Mouse (Mus musculus) bone marrow macrophage, adult 2 months (primary cell): ENCODE measurements at regions not wholly inside any gene's neighbourhood (a gene's known extent, or its start where the extent isn't known, plus 50 kb on each side); places are given as distances from the start of the nearest gene placed in this dataset.

ENCODE experiments used
- CTCF ChIP-seq: IDR thresholded peaks from 2 replicates; pipeline ENCODE4 v1.5.1; 2012; ENCODE audit warnings: low read depth, mild to moderate bottlenecking, low read length, moderate library complexity
- POLR2A ChIP-seq: IDR thresholded peaks from 2 replicates; pipeline ENCODE4 v1.6.1; 2012; ENCODE audit warnings: mild to moderate bottlenecking, low read depth, low read length, borderline replicate concordance

DNA sequence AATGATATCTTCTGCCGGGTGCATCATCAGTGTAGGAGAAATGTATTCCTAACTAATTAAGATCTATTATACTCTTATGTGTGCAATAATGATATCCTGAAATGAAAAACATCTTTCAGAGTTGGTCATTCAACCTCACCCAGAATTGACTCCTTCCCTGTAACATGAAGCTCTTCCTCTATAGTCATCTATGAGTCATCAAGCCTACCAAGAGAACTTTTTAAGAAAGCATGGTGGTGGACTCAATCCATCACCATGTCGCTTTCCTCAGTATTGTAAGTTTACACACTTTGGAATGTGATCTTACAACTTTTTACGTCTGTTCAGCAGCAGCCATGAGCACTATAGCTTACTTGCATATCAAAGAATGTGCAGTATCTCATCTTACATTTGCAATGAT, 1100.2 kb upstream of the Cited2 start:
- TF ChIP-seq POLR2A = no peak
- no peak for TF ChIP-seq CTCF
